Mouse (Mus musculus) cerebellum, adult 2 months (tissue): ENCODE measurements around the gene Mgat1.

Source experiments
- CTCF ChIP-seq: fragments of 200-500 bp; IDR thresholded peaks from 2 replicates; pipeline ENCODE4 v1.5.1; 2011; ENCODE audit warnings: low read depth, mild to moderate bottlenecking, control low read depth, low read length, moderate library complexity, borderline replicate concordance; ENCODE audit not compliant: insufficient read depth
- POLR2A ChIP-seq: fragments of 200-500 bp; IDR thresholded peaks from 2 replicates; pipeline ENCODE4 v1.6.1; 2011; ENCODE audit warnings: low read length, control low read depth, borderline replicate concordance; ENCODE audit not compliant: insufficient read depth

DNA sequence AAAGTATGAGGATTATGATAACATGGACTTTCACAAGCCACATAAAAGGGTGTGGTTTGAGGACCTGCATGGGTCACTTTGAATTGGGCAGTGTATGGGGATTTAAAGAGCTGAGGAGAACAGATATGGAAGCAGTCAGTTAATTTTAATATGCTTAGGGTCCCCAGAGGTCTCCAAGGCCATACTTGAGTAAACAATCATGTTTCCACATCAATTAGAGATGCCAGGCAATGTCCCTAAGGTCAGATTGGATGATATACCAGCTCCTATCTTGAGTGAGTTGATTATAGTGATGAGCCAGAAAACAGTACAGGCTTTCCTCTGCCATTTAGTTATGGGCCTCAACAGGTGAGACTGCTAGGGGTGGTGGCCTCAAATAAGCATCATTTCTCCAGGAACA, 60.5 kb downstream of the Mgat1 start, which contains the start of gene Olfr10:
- TF ChIP-seq CTCF = no peak
- no peak for TF ChIP-seq POLR2A
